Mouse (Mus musculus) brain, embryonic 14.5 days (tissue): ENCODE data around the gene Tmc2. TPM values are rescaled to one million over a fixed set of nuclear protein-coding genes. Genes with fewer than 3 reads are reported as not detected.

Experiments
- DNase-seq: peaks from one replicate; pipeline ENCODE4 v3.0.0-alpha.2; 2011; ENCODE audit warnings: low read depth
- CTCF ChIP-seq: fragments of 200-500 bp; IDR thresholded peaks from 2 replicates; pipeline ENCODE4 v1.5.1; 2012; ENCODE audit warnings: inconsistent platforms, mild to moderate bottlenecking, moderate library complexity, borderline replicate concordance; ENCODE audit not compliant: insufficient read depth, insufficient read length; ENCODE audit errors: extremely low read depth
- POLR2A ChIP-seq: fragments of 200-500 bp; IDR thresholded peaks from 2 replicates; pipeline ENCODE4 v1.6.1; 2012; ENCODE audit warnings: mild to moderate bottlenecking, inconsistent platforms, borderline replicate concordance; ENCODE audit not compliant: poor library complexity, insufficient read depth, insufficient read length, severe bottlenecking; ENCODE audit errors: extremely low read depth
- polyA plus RNA-seq: library from polyadenylated mRNA; depleted of rRNA; stranded (reverse); fragments of >200 nt; gene quantifications from 2 replicates; pipeline ENCODE4 v1.2.3, GENCODE M21; 2012; rRNA removed

Tmc2 gene
- polyA plus RNA-seq, 1 experiment, result 0.05 TPM

DNA sequence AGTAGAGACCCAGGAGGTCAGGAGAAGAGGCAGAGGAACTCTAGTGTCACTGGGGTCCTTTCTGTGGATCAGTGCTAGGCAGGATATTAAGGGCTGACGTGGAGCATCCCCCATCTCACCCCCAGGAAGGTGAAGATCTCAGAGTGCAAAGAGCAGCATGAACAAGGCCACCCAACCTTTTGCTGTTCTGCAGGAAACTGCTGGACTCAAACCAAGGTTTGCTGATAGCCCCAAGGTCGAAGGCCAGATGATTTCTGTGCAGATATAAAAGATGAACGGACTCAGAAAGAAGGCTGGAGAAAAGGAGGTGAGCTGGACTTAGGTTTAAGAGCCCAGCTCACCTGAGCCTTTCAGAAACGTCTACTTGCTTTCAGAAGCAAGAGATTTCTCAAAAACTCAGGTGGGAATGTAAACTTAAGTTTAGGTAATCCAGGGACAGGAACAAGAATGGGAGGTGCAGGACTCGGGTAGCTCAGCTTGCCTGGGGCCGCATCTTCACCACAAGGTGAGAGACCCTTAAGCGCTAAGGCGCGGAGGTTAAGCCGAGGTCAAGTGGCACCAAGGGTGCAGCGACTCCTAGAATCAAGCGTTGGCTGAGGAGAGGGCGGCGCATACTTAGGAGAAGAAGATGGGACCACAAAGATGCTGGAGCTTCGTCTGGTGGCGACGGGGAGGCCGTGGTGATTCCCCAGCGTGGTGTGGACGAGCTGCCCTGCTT lies 99.4 kb downstream of the Tmc2 start:
- TF ChIP-seq CTCF (no peak), POLR2A (no peak)
- no peak for DNase-seq

- peak; percentile 86 for DNase-seq
- TF ChIP-seq CTCF (no peak), POLR2A (peak; percentile 75)
Measured at GRCm38 (mm10) chr2:130294936-130295277, 99.9 kb downstream of the Tmc2 start, which contains the start of gene Ebf4. Gene Ebf4, plus strand, starts transcription at chr2:130295169.

- DNase-seq, result peak; percentile 78
- TF ChIP-seq CTCF, result peak; percentile 19; the same call in 1 of the 2 replicates
- no peak for TF ChIP-seq POLR2A
Measured at GRCm38 (mm10) chr2:130295331-130296133, 100.5 kb downstream of the Tmc2 start.

GRCm38 (mm10) chr2:130296134-130296745 lies 101.2 kb downstream of the Tmc2 start:
- DNase-seq, result no peak
- TF ChIP-seq CTCF (no peak), POLR2A (no peak)

GRCm38 (mm10) chr2:130297580-130297979 lies 102.6 kb downstream of the Tmc2 start:
- no peak for DNase-seq
- TF ChIP-seq CTCF (no peak), POLR2A (no peak)

- DNase-seq, result no peak
- no peak for TF ChIP-seq POLR2A
- TF ChIP-seq CTCF, result no peak
Measured at GRCm38 (mm10) chr2:130303014-130303413, 108.0 kb downstream of the Tmc2 start.

Other genes with a start within 250 kb of the Tmc2 start
- gene Tgm3, start 182.8 kb upstream of the Tmc2 start, polyA plus RNA-seq, result 0.19 and 0.25 TPM in 2 replicates
- gene Tgm6, start 82.8 kb upstream of the Tmc2 start, polyA plus RNA-seq, result 0.18 and 0.23 TPM in 2 replicates
- 268 and 420 TPM in 2 replicates for gene Snrpb, start 15.8 kb upstream of the Tmc2 start, polyA plus RNA-seq
- 213 and 300 TPM in 2 replicates for gene Nop56, start 79.2 kb downstream of the Tmc2 start, polyA plus RNA-seq
- 162 and 203 TPM in 2 replicates for gene Idh3b, start 89.4 kb downstream of the Tmc2 start, polyA plus RNA-seq
- gene Ebf4, start 100.0 kb downstream of the Tmc2 start, polyA plus RNA-seq, result 24.3 and 24.9 TPM in 2 replicates
- 15.4 and 24.0 TPM in 2 replicates for gene Cpxm1, start 202.4 kb downstream of the Tmc2 start, polyA plus RNA-seq
- not detected in 2 replicates for gene Gm28372, start 210.0 kb downstream of the Tmc2 start, polyA plus RNA-seq
- gene 1700020A23Rik, start 210.1 kb downstream of the Tmc2 start, polyA plus RNA-seq, result not detected in 2 replicates
- gene Tmem239, start 211.3 kb downstream of the Tmc2 start, polyA plus RNA-seq, result not detected in 2 replicates
- gene Vps16, start 229.1 kb downstream of the Tmc2 start, polyA plus RNA-seq, result 114 and 169 TPM in 2 replicates
- 32.5 and 36.9 TPM in 2 replicates for gene Pced1a, start 229.5 kb downstream of the Tmc2 start, polyA plus RNA-seq